Mouse (Mus musculus): Measurements from ENCODE around the gene Tmem8b. TPM values are rescaled to one million over a fixed set of nuclear protein-coding genes. Genes with fewer than 3 reads are reported as not detected.
A peak's percentile ranks its signal among the peaks of the same experiment; 100 is the strongest.

The Tmem8b gene
- polyA plus RNA-seq, 1 experiment = 17.3 TPM

- TF ChIP-seq POLR2A (IDR thresholded peaks at IDR 0.05; ENCODE audit: borderline replicate concordance, extremely low read depth, low read depth, low read length) (no peak), CTCF (IDR thresholded peaks at IDR 0.05; ENCODE audit: insufficient read depth, low read length) (no peak)
- no peak for DNase-seq
- Histone ChIP-seq H3K4me1 (ENCODE audit: control insufficient read depth, insufficient read depth, low read length) (peaks cover 4% of the 10 kb centered on the region; the same call in 1 of the 2 replicates), H3K4me3 (replicated peaks; ENCODE audit: extremely low read depth, low read depth, low read length) (peak overlapping the region; percentile 63)
- 4% methylated on average over 34 of the region's 34 CpGs for WGBS
Measured at GRCm38 (mm10) chr4:43655656-43656338, 13.0 kb upstream of the Tmem8b start.

- TF ChIP-seq CTCF (IDR thresholded peaks at IDR 0.05; ENCODE audit: insufficient read depth, low read length) = no peak
- peak; percentile 87 for TF ChIP-seq POLR2A (IDR thresholded peaks at IDR 0.05; ENCODE audit: borderline replicate concordance, extremely low read depth, low read depth, low read length)
- Histone ChIP-seq H3K4me3 (replicated peaks; ENCODE audit: extremely low read depth, low read depth, low read length) (peak within 1 kb of the TSS; percentile 95), H3K4me1 (ENCODE audit: control insufficient read depth, insufficient read depth, low read length) (peaks cover 4% of the 10 kb centered on the region; the same call in 1 of the 2 replicates)
- DNase-seq = peak; percentile 92
- 1% methylated on average over 34 of the region's 34 CpGs for WGBS
Measured at GRCm38 (mm10) chr4:43656339-43657109, 12.2 kb upstream of the Tmem8b start, which contains the start of gene Hint2. Gene Hint2, minus strand, starts transcription at chr4:43656466.

GRCm38 (mm10) chr4:43657146-43657545 is 11.6 kb upstream of the Tmem8b start:
- TF ChIP-seq CTCF (IDR thresholded peaks at IDR 0.05; ENCODE audit: insufficient read depth, low read length) (no peak), POLR2A (IDR thresholded peaks at IDR 0.05; ENCODE audit: borderline replicate concordance, extremely low read depth, low read depth, low read length) (no peak)
- Histone ChIP-seq H3K4me3 (replicated peaks; ENCODE audit: extremely low read depth, low read depth, low read length) (no peak overlapping the region), H3K4me1 (ENCODE audit: control insufficient read depth, insufficient read depth, low read length) (peaks cover 4% of the 10 kb centered on the region; the same call in 1 of the 2 replicates)
- 65% methylated on average over 4 of the region's 4 CpGs for whole genome bisulfite sequencing
- DNase-seq = no peak

GRCm38 (mm10) chr4:43666412-43666811 is 2.4 kb upstream of the Tmem8b start:
- 16% methylated on average over 4 of the region's 4 CpGs for WGBS
- DNase-seq = no peak
- 0 out of 2 replicates have a peak, but pooled peaks have one; percentile 11 for TF ChIP-seq CTCF (IDR thresholded peaks at IDR 0.05; ENCODE audit: insufficient read depth, low read length)
- TF ChIP-seq POLR2A (IDR thresholded peaks at IDR 0.05; ENCODE audit: borderline replicate concordance, extremely low read depth, low read depth, low read length) = no peak
- Histone ChIP-seq H3K4me3 (replicated peaks; ENCODE audit: extremely low read depth, low read depth, low read length) (no peak overlapping the region), H3K4me1 (ENCODE audit: control insufficient read depth, insufficient read depth, low read length) (peaks cover 4% of the 10 kb centered on the region)

- TF ChIP-seq CTCF (IDR thresholded peaks at IDR 0.05; ENCODE audit: insufficient read depth, low read length) = no peak
- no peak for TF ChIP-seq POLR2A (IDR thresholded peaks at IDR 0.05; ENCODE audit: borderline replicate concordance, extremely low read depth, low read depth, low read length)
- WGBS = 2% methylated on average over 25 of the region's 25 CpGs
- Histone ChIP-seq H3K4me1 (ENCODE audit: control insufficient read depth, insufficient read depth, low read length) (peaks cover 4% of the 10 kb centered on the region), H3K4me3 (replicated peaks; ENCODE audit: extremely low read depth, low read depth, low read length) (peak overlapping the region; percentile 57)
- DNase-seq = no peak
Measured at GRCm38 (mm10) chr4:43669428-43669794, 640 bp downstream of the Tmem8b start.

- WGBS = 12% methylated on average over 2 of the region's 2 CpGs
- peak; percentile 71 for TF ChIP-seq CTCF (IDR thresholded peaks at IDR 0.05; ENCODE audit: insufficient read depth, low read length)
- TF ChIP-seq POLR2A (IDR thresholded peaks at IDR 0.05; ENCODE audit: borderline replicate concordance, extremely low read depth, low read depth, low read length) = no peak
- DNase-seq = peak; percentile 89
- H3K4me1 ChIP-seq (ENCODE audit: control insufficient read depth, insufficient read depth, low read length) = peaks cover 4% of the 10 kb centered on the region
- H3K4me3 ChIP-seq (replicated peaks; ENCODE audit: extremely low read depth, low read depth, low read length) = no peak overlapping the region
Measured at GRCm38 (mm10) chr4:43672070-43672469, 3.3 kb downstream of the Tmem8b start.

GRCm38 (mm10) chr4:43673703-43674102 is 4.9 kb downstream of the Tmem8b start:
- H3K4me3 ChIP-seq (replicated peaks; ENCODE audit: extremely low read depth, low read depth, low read length) = no peak overlapping the region
- peaks cover 4% of the 10 kb centered on the region for H3K4me1 ChIP-seq (ENCODE audit: control insufficient read depth, insufficient read depth, low read length)
- no peak for TF ChIP-seq POLR2A (IDR thresholded peaks at IDR 0.05; ENCODE audit: borderline replicate concordance, extremely low read depth, low read depth, low read length)
- no peak for TF ChIP-seq CTCF (IDR thresholded peaks at IDR 0.05; ENCODE audit: insufficient read depth, low read length)
- DNase-seq = no peak
- WGBS = 68% methylated on average over 8 of the region's 8 CpGs

GRCm38 (mm10) chr4:43674974-43675373 is 6.2 kb downstream of the Tmem8b start:
- TF ChIP-seq POLR2A (IDR thresholded peaks at IDR 0.05; ENCODE audit: borderline replicate concordance, extremely low read depth, low read depth, low read length) (no peak), CTCF (IDR thresholded peaks at IDR 0.05; ENCODE audit: insufficient read depth, low read length) (no peak)
- DNase-seq = no peak
- no peak overlapping the region for H3K4me3 ChIP-seq (replicated peaks; ENCODE audit: extremely low read depth, low read depth, low read length)
- WGBS = 80% methylated on average over 5 of the region's 5 CpGs
- H3K4me1 ChIP-seq (ENCODE audit: control insufficient read depth, insufficient read depth, low read length) = no peaks in the 10 kb centered on the region

GRCm38 (mm10) chr4:43675608-43676007 is 6.8 kb downstream of the Tmem8b start:
- no peak for DNase-seq
- TF ChIP-seq CTCF (IDR thresholded peaks at IDR 0.05; ENCODE audit: insufficient read depth, low read length) = no peak
- no peak for TF ChIP-seq POLR2A (IDR thresholded peaks at IDR 0.05; ENCODE audit: borderline replicate concordance, extremely low read depth, low read depth, low read length)
- H3K4me1 ChIP-seq (ENCODE audit: control insufficient read depth, insufficient read depth, low read length) = no peaks in the 10 kb centered on the region
- WGBS = 67% methylated on average over 4 of the region's 4 CpGs
- no peak overlapping the region for H3K4me3 ChIP-seq (replicated peaks; ENCODE audit: extremely low read depth, low read depth, low read length)
